Mouse (Mus musculus) thymus, adult 2 months (tissue): Measurements from ENCODE around the gene Clock. TPM values are rescaled to one million over a fixed set of nuclear protein-coding genes. Genes with fewer than 3 reads are reported as not detected.

Source experiments
- DNase-seq: peaks from one replicate; pipeline ENCODE4 v3.0.0; 2021
- H3K27ac ChIP-seq: fragments of 200-500 bp; 2 replicates; pipeline ENCODE4 v1.5.1; 2012; ENCODE audit warnings: low read length, control low read depth; ENCODE audit not compliant: control insufficient read depth, insufficient read depth
- H3K27me3 ChIP-seq: fragments of 200-500 bp; 2 replicates; pipeline ENCODE4 v1.6.1; 2012; ENCODE audit warnings: mild to moderate bottlenecking, low read length, moderate library complexity, mixed read lengths; ENCODE audit not compliant: control insufficient read depth, insufficient read depth
- H3K36me3 ChIP-seq: fragments of 200-500 bp; 2 replicates; pipeline ENCODE4 v1.6.1; 2012; ENCODE audit warnings: mild to moderate bottlenecking, low read length, moderate library complexity; ENCODE audit not compliant: control insufficient read depth, insufficient read depth
- H3K4me1 ChIP-seq: fragments of 200-500 bp; replicated peaks from 2 replicates; pipeline ENCODE4 v1.6.1; 2012; ENCODE audit warnings: low read length; ENCODE audit not compliant: control insufficient read depth, insufficient read depth
- H3K4me3 ChIP-seq: fragments of 200-500 bp; 2 replicates; pipeline ENCODE4 v1.5.1; 2012; ENCODE audit warnings: mild to moderate bottlenecking, low read length, control low read depth, moderate library complexity; ENCODE audit not compliant: control insufficient read depth, insufficient read depth
- CTCF ChIP-seq: fragments of 200-500 bp; IDR thresholded peaks from 2 replicates; pipeline ENCODE4 v1.5.1; 2012; ENCODE audit warnings: mild to moderate bottlenecking, control low read depth, low read length, moderate library complexity, borderline replicate concordance; ENCODE audit not compliant: control insufficient read depth, poor library complexity, insufficient read depth; ENCODE audit errors: extremely low read depth
- POLR2A ChIP-seq: fragments of 200-500 bp; IDR thresholded peaks from 2 replicates; pipeline ENCODE4 v1.6.1; 2012; ENCODE audit warnings: mild to moderate bottlenecking, low read length, control low read depth, moderate library complexity; ENCODE audit not compliant: control insufficient read depth, poor library complexity, insufficient read depth; ENCODE audit errors: extremely low read depth
- WGBS: fragments of 180-500 bp; shearing (Covaris S2); methylation state at CpG from one replicate; pipeline ENCODE4 v1.1.7; 2018; 5-methylcytosine and 5-hydroxymethylcytosine counted together
- polyA plus RNA-seq: library from polyadenylated mRNA; depleted of rRNA; stranded (reverse); fragments of >200 nt; gene quantifications from 2 replicates; pipeline ENCODE4 v1.2.3, GENCODE M21; 2012

The Clock gene
- polyA plus RNA-seq, 1 experiment, result 7.7 TPM

DNA sequence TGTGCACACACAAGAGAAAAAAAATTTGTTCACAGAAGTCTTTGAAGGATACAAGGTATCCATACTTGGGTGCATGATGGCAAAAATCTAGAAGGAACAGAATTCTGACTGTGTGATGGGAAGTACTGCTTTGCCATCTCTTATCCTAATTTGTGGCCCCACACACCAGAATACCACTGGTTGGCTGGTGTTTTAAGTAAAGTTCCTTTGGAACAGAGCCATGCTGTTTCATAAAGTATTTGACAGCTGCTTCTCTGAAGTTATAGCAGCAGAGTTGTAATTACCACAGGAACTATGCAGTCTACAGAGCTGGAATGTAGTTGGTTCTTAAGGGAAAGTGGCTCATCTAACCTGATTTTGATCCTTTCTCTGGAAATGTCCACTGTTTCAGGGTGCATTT lies 111.5 kb downstream of the Clock start:
- Histone ChIP-seq H3K27ac (no peak overlapping the region), H3K36me3 (peaks cover 4% of the 10 kb centered on the region; the same call in 1 of the 2 replicates), H3K27me3 (no peaks in the 10 kb centered on the region), H3K4me3 (no peak overlapping the region), H3K4me1 (no peaks in the 10 kb centered on the region)
- TF ChIP-seq POLR2A (no peak), CTCF (no peak)
- DNase-seq, result no peak

DNA sequence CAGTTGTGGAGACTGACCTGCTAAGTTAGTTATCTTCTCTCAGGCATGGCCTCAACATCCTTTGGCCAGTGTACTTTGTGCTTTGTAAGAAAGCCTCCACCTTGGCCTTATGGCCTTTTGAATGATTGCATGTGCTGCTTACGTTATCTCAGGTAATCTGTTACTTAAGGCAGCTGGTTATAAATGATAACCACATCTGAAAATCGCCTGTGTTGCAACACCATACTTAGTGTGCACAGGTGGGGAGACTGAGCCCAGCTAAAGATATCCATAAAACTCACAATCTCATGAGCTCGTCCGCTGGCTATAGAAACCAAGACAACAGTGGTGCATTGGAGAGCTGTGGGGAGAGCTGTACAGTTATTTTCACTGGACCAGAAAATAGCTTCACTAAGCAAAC lies 114.0 kb downstream of the Clock start:
- no peaks in the 10 kb centered on the region for H3K27me3 ChIP-seq
- H3K36me3 ChIP-seq, result peaks cover 4% of the 10 kb centered on the region; the same call in 1 of the 2 replicates
- H3K4me1 ChIP-seq, result 0 out of 2 replicates have a peak, but pooled peaks cover 2% of the 10 kb centered on the region
- WGBS, result 80% methylated on average over 4 of the region's 4 CpGs
- H3K27ac ChIP-seq, result no peak overlapping the region
- no peak overlapping the region for H3K4me3 ChIP-seq
- DNase-seq, result no peak
- TF ChIP-seq POLR2A (no peak), CTCF (no peak)

DNA sequence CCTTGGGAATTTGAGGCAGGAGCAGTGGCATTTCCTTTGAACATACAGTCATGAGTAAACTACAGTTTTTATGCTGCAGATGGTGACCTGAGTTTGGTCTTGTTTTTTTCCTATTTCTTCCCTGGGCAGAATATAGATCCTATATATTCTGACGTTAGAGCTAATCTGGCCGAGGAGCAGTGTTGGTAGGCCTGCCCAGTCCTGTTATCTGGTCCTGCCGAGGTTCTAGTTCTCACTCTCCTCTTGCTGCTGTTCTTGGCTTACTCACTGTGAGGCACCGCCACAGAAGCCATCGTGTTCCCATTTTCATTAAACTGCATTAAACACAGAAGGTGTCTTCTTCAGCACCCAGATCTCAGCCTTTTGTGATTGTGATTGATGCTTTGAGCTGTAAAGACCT lies 116.7 kb downstream of the Clock start:
- no peaks in the 10 kb centered on the region for H3K27me3 ChIP-seq
- TF ChIP-seq POLR2A, result no peak
- no peak for TF ChIP-seq CTCF
- no peak for DNase-seq
- 93% methylated on average over 5 of the region's 5 CpGs for WGBS
- no peak overlapping the region for H3K4me3 ChIP-seq
- H3K4me1 ChIP-seq, result peaks cover 10% of the 10 kb centered on the region
- H3K27ac ChIP-seq, result no peak overlapping the region
- H3K36me3 ChIP-seq, result no peaks in the 10 kb centered on the region

DNA sequence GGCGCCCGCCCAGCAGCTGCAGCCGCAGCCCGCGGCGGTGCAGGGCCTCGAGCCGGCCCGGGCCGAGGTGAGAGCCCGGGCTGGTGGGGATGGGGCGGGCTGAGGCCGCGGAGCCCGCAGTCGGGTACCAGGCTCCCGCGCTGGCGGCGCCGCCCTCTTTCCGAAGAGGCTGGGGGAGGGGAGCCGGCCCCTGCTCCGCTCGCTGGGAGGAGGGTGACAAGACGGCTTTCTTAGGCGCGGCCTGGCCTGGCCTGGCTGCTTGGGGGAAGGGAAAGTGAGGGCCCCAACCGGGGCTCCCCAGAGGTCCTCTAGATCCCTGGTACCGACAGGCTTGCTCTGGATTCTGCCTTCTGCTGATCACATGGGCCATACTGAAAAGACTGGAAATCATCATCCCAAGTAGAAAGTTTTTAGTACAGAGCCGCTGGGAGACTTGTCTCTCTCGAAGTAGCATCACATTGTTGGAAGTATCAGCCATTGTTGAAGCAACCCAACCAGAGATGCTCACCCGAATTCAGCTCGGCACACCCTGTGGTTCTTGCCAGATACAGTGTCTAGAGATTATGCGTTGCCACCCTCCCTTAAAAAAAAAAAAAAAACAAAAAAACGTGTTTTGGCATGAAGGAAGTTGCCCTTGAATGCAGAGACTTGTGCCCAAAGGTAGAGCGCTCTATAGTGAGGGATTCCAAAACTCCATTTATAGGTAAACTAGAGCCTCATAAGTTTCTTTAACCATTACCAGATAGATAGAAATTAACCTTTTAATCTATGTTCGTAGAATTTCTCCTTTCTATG lies 120.1 kb downstream of the Clock start:
- TF ChIP-seq POLR2A (no peak), CTCF (0 out of 2 replicates have a peak, but pooled peaks have one; percentile 12)
- H3K27ac ChIP-seq, result no peak overlapping the region
- no peaks in the 10 kb centered on the region for H3K36me3 ChIP-seq
- WGBS, result 5% methylated on average over 38 of the region's 38 CpGs
- H3K27me3 ChIP-seq, result no peaks in the 10 kb centered on the region
- H3K4me1 ChIP-seq, result peaks cover 10% of the 10 kb centered on the region
- peak; percentile 72 for DNase-seq
- peak overlapping the region; percentile 65 for H3K4me3 ChIP-seq

DNA sequence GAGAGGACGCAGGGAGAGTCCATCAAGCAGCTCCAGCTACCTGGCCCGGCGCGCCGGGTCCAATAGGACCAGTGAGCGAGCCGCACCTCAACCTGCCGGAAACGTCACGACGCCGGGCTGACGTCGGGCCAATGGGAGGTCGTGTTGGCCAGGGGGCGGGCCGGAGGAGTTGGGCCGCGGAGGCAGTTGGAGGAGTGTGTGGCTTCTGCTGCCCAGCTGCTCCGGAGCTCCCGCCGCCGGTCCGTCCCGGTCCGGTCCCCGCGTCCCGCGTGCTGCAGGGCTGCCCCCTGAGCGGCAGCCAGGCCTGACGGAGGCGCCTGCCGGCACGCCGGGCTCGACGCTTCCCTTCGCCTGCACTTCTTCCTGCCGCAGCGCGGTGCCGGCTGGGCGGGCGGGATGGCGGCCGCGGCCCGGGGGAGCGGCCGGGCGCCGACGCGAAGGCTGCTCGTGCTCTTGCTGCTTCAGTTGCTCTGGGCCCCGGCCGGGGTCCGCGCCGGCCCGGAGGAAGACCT lies 120.8 kb downstream of the Clock start, which contains the start of gene Tmem165:
Gene Tmem165, plus strand, starts transcription at position 131 of the 512 bp plus-strand sequence.
- Histone ChIP-seq H3K27ac (no peak within 1 kb of the TSS), H3K4me1 (peaks cover 10% of the 10 kb centered on the region), H3K27me3 (no peaks in the 10 kb centered on the region), H3K36me3 (no peaks in the 10 kb centered on the region), H3K4me3 (peak within 1 kb of the TSS; percentile 65)
- TF ChIP-seq POLR2A (peak; percentile 77; the same call in 1 of the 2 replicates), CTCF (no peak)
- peak; percentile 93 for DNase-seq
- under 1% methylated on average over 62 of the region's 62 CpGs for WGBS

DNA sequence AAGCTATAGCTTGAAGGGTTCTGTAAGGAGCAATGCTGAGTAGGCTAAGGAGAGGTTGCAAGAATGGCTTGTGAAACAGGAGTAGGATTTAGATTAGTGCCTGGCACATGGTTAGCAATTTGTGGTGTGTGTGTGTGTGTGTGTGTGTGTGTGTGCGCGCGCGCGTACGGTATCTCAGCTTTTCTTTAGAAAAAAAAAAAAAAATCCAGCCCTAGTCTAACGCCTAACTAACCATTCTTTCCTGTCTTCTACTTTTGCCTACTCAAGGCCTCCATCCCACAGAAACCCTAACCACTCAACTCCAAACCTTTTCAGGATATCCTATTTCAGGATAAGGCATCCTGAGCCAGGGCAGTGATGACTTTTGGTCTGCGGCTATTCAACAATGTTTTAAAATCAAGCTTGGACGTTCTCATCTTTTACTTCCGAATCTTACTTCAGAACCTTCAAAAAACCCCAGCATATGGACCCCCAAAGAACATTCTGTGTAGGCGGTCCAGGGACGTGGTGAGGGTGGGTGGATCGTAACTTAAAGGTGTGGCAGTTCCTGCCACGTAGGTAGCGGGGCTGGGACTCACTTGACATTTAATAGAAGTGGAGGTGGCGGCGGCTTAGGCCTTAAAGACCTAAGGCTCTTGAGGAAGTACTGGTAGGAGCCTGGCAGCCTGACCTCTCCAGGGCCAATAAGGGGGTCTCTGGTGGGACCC lies 121.4 kb downstream of the Clock start:
- TF ChIP-seq CTCF (no peak), POLR2A (no peak)
- no peaks in the 10 kb centered on the region for H3K36me3 ChIP-seq
- no peaks in the 10 kb centered on the region for H3K27me3 ChIP-seq
- H3K27ac ChIP-seq, result no peak overlapping the region
- H3K4me1 ChIP-seq, result peaks cover 10% of the 10 kb centered on the region
- peak overlapping the region; percentile 65 for H3K4me3 ChIP-seq
- no peak for DNase-seq
- WGBS, result 34% methylated on average over 17 of the region's 17 CpGs
